Mouse (Mus musculus): ENCODE measurements around the gene Abhd14b.

The Abhd14b gene

DNA sequence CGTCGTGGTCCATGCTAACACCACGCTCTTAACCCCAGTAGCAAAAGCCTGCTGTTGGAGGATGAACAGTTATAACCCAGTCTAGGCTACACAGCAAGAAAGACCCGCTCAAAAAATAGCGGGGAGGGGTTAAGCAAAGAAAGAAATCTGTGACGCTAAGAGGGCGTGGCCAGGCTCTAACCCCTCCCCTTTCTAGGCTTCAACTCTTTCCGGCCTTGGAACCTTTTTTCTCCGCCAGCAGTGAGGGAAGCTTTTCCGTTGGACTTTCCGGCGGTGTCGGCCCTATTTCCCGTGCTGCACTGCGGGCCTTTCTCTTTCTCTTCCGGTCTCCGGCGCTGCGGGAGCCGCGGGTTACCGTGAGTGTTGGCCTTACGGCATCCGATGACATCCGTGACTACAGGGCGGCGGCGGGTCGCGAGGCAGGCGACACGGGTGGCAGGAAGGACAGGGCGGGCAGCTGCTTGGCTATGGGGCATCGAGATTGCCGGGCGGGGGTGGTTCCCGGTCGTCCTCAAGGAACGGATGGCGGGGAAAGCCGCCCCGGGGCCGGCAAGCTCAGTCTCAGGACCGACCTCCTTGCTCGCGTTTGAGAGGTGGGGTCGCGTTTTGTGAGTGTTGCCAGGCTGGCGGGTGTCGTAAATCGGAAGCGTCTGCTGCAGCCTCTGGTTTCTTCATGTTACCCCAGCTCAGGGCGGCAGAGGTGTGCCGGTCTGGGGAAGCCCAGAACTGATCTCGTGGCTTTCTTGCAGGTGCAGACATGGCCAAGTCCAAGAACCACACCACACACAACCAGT is 17.8 kb upstream of the Abhd14b start, which contains the start of gene Rpl29:
Gene Rpl29, plus strand, starts transcription at position 234 of the 794 bp plus-strand sequence.
- peak; percentile 99 for DNase-seq (ENCODE audit: low read depth)

DNA sequence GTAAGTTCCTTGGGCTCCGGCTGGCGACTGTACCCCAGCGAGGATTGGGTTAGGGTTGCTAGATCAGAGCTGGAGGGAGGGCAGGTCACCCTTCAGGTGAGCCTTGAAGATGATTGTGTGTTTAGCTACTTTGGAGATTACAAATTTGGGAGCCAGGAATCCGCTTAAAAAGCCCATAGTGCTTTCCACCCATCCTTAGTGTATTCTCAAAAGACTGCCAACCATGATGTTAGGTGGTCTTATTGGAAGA is 17.3 kb upstream of the Abhd14b start:
- DNase-seq (ENCODE audit: low read depth) = no peak

- DNase-seq (ENCODE audit: low read depth) = no peak
These were observed 13.9 kb upstream of the Abhd14b start for GRCm38 (mm10) chr9:106433389-106433788.

DNA sequence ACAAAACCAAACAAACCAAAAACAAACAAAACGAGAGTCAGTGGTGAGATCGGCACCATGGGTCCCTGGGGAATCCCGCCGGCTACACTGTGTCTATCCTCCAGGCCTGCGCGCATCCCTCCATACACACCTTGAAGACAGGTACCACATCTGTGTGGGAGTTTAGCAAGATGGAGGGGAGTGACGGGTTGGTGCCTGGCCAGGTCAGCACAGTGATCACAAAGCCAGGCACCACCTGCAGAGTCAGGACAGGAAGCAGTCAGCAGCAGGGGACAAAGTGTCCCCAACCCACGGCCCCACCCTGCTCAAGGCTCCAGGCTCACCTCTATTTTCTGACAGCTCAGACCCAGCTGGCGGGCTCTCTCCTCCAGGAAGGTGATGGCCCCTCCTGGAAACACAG is 10.7 kb upstream of the Abhd14b start:
- no peak for DNase-seq (ENCODE audit: low read depth)

DNA sequence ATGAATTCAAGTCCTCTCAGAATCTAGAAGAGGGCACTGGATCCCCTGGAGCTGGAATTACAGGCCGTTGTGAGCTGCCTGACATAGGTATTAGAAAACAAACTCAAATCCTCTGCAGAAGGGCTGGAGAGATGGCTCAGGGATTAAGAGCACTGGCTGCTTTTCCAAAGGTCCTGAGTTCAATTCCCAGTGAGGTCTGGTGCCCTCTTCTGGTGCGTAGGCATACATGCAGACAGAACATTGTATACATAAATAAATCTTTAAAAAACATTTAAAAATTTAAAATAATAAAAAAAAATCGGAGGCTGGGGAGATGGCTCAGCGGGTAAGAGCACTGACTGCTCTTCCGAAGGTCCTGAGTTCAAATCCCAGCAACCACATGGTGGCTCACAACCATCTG is 4.6 kb upstream of the Abhd14b start:
- no peak for DNase-seq (ENCODE audit: low read depth)

DNA sequence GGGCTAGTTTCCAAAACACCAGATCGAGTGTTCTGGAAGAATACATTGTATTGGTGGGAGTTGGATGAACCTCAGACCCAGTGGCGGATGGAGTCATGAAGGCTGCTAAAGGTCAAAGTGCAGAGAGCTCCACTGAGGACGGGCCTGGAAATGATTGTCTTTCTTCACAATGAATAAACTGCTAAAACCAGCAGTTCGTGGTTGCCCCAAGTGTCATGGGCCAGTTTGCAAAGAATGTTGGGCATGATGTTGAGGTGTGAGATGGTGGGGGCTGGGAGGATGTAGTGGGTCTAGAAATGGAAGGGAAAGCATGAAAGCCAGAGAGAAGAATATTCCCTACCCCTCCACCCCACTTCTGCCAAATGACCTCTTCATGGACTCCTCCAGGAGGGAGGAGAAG is 2.4 kb upstream of the Abhd14b start:
- DNase-seq (ENCODE audit: low read depth) = no peak

DNA sequence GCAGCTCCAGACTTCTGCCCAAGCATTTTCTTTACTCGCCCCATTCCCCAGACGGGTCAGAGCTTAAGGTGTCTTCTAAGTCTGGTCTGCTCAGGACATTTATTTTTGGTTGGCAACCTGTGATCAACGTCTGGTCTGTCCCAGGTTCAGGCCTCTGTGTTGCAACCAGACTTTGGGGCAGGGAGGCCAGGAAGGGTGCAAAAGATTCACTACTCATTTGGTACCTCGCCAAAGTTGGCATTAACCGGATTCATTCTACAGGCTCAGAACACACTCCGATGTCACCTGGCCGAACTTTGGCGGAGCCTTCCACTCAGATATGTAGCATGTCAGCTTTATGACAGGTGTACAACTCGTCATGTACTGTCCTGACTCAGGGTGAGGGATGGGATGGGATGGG is 692 bp downstream of the Abhd14b start:
- DNase-seq (ENCODE audit: low read depth) = no peak

DNA sequence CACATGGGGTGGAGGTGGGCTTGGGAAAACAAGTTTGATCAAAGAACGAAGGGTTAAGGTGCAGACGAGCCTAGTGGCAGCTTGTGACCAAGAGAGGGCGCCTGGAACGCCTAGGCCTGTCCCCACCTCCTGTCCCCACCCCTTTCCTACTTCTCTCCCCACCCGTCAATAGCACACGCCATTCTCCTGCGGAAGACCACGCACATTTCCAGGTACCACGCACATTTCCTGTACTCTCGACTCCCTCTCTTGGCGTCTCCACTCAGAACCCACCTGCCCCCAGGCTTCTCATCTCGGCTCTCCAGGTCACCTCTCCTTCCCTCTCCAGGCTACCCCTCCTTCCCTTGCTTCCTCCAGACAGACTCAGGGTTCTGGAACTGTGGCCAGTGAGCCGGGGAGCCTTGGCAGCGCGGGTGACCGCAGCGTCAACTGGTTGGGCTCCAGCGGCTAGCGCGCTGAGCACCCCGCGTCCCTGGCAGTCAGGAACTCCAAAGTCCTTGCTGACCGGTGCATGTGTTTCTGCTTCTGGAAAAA is 1.3 kb downstream of the Abhd14b start:
- DNase-seq (ENCODE audit: low read depth) = peak; percentile 78

DNA sequence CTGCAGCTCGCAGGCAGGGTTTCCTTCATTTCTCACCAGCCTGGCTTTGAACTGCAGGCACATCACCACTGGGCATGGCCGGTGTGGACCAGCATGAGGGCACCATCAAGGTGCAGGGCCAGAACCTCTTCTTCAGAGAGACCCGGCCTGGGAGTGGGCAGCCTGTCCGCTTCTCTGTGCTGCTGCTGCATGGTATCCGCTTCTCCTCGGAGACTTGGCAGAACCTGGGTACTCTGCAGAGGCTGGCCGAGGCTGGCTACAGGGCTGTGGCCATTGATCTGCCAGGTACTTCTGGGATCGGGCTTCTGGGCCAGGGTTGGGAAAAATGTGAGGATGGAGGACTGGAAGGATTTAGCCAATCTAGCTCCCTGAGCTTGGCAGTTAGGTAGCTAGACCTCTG is 2.7 kb downstream of the Abhd14b start:
- DNase-seq (ENCODE audit: low read depth) = no peak

- DNase-seq (ENCODE audit: low read depth) = no peak
These were observed 3.4 kb downstream of the Abhd14b start for GRCm38 (mm10) chr9:106450661-106451060.

GRCm38 (mm10) chr9:106451298-106451697 is 4.0 kb downstream of the Abhd14b start:
- no peak for DNase-seq (ENCODE audit: low read depth)

- DNase-seq (ENCODE audit: low read depth) = no peak
These were observed 4.6 kb downstream of the Abhd14b start for GRCm38 (mm10) chr9:106451899-106452298.

DNA sequence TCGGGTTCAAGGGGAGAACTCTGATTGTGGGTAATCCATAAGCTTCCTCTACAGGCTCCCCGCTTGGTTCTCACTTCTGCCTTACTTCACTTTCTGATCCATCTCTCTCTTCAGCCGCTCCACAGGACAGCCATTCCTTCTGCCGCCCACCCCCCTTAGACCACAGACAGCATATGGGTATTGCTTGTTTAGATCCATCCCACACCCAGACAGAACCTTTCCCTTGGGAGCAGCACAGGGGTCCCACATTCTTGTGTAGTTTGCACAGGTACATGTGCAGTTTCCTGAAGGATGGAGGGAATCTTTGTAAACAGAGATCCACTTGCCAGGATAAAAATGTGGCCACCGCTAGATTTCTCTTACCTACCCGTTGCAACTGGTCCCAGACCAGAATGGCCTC is 5.1 kb downstream of the Abhd14b start:
- DNase-seq (ENCODE audit: low read depth) = no peak

DNA sequence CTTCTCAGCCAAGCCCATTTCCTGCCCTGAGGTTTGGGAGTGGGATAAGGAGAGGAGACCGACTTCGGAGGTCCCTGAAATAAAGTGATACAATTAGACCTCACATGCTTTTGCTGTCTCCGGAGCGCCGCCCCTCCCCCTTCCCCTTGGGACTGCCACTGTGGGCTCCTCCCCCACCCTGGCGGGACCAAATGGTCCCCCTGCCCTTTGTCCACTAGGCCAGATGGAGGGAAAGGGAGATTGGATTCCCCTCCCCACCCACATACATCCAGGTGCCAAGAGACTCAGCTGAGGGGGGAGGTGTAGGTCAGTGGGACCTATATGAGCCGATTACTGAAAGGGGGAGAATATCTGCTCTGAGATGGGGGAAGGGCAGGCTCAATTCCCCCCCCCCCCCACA is 5.6 kb downstream of the Abhd14b start:
- DNase-seq (ENCODE audit: low read depth) = no peak

DNA sequence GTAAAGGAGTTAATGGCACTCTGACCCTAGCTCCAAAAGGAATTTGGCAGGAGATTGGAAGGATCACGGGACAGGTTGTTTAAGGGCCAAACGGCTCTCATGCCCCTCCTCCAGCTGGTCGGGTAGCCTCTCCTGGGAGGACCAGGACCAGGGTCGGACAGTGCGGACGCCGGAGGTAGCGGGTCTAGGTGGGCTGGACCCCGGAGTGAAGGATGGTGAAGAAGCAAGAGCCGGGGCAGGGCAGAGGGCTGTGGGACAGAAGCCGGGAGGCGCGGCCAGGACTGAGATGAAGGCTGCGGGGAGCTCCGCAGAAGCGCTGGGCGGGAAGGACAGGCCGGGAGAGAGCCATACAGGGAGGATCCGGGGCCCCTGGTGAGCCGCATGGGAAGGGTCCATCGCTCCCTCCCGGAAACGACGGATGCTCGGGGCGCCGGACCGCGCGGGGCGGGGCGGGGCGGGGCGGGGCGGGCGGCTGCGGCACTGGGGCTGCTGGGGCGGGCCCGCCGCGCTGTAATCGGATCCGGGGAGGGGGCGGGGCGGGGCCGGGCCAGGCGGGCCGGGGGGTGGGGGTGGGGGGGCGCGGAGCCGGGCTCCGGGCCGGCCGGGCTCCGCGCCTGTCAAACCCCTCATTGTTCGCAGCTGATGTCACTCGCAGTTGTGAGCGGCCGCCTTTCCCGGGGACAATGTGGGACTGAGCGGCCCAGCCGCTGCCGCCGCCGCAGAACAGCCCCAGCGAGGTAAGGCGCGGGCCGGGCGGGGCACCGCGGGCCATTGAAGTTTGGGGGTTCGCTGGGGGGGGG is 6.2 kb downstream of the Abhd14b start, which contains the start of gene Pcbp4:
Gene Pcbp4, plus strand, starts transcription at position 21 of the 800 bp plus-strand sequence.
- DNase-seq (ENCODE audit: low read depth) = peak; percentile 64

DNA sequence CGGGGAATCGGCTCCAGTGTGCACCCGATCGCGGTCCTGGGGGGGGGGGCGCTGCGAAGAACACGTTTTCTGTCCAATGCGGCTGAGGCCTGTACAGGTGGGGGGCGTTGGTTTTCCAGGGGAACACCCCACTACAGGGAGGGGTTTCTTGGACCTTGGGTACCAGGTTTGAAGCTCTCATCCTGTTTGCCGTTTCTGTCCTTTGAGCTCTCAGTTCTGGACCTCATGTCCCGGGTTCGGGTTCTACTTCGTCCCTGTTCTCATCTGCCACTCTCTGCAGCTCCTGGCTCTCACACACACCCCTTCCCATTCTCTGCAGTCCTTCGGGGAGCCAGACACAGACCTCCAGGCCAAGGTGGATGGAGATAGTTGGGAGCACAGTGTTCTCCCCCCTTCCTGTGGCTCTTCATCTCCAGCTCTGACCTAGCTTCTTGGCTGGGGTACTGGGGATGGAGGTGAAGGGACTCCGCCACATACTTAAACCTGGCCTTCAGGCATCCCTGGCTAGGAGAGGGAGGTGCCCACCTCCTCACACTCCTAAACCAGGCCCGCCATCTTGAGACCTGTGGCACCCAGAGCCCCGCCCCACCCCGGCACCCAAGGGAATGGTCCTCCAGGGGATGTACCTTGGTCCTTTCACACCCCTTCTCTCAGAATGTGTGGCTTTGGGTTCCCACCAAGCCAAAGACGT is 7.0 kb downstream of the Abhd14b start:
- DNase-seq (ENCODE audit: low read depth) = peak; percentile 32

DNA sequence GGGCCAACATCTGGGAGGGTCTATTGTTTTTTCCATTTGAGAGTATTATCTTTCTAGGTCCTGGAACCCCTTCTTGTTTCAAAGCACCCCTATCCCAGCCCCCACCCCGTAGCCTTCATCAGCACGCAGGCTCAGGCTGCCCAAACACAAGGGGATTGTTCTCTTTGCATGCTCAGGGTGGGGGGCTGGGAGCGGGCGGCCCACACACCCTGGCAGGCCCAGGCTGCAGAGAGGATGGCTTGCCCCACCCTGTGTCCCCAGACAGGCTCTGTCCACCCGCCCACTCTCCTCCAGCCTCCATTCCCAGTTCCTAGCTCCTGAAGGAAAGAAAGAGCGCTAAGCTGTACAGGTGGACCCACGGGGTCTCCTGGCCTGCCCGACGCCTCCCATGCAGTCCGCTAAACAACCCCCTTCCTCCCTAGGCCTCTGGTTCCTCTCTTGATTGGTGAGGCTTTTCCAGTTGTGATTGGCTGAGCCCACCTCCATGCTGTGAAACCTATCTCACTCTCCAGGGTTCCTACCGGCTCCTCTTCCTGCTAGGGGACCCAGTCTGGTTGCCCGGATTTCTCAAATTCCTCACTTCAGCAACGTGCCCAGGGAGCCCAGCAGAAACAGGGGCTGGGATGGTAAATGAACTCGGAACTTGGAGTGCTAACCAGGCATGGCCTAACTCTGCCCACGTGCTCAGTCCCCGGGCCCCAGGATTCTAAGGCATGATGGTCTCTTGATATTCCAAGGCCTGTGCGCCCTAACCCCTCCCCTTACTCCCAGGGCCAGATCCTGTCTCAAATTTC is 7.8 kb downstream of the Abhd14b start:
- no peak for DNase-seq (ENCODE audit: low read depth)

GRCm38 (mm10) chr9:106456325-106457162 is 9.3 kb downstream of the Abhd14b start:
- no peak for DNase-seq (ENCODE audit: low read depth)

DNA sequence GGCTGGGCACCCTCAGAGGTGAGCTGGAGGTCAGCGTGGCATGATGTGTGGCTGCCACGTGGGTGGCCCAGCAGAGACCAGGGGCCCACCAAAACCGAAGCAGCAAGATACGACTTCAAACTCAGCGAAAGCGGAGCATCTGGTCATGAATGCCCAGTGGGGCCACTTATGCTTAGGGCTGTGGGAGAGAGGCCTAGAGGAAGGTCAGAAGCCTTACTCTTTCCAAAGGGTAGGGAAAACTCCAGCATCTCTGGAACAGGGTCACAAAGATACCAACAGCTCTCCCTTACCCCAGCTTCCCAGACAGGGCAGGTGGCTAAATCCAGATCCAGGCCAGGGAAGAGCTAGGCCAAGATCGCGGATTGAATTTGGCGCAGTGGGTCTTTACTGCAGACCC is 9.9 kb downstream of the Abhd14b start:
- no peak for DNase-seq (ENCODE audit: low read depth)

DNA sequence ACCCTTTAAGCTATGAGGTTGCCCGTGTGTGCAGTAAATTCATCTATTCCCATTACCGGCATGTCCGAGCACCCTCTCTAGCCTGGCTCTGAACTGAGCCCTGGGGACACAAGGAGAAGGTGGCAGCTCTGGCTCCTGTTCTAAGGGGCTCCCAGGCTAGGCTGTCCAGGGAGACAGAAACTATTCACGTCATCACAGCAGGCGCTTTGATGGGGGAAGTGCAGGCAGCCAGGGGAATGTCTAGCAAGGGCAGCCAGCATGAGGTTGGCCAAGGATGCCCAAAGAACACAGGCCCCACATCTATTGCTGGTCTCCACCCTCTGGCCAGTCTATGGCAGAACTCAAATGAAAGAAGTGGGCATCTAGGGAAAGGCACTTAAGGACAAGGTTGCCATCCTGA is 10.7 kb downstream of the Abhd14b start:
- DNase-seq (ENCODE audit: low read depth) = no peak

DNA sequence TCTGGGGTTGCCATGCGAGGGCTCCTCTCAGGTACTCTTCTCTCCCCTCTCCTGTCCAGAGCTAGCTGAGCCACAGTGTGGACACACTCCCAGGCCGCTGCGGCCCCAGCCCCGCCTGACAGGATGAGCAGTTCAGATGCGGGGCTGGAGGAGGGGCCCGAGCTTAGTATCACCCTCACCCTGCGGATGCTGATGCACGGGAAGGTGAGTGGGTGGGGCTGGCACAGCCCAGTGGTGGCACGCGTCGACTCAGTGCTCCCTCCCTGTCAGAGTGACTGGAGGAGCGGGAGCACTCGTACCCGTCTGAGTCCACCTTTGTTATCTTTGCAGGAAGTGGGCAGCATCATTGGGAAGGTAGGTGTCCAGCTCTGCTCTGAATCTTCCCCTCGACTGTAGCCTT is 12.7 kb downstream of the Abhd14b start:
- no peak for DNase-seq (ENCODE audit: low read depth)

All from naive thymus-derived CD4-positive, alpha-beta T cell, adult 2 months (primary cell).